Mouse (Mus musculus): Measurements from ENCODE around the gene Crybg2.

- TF ChIP-seq POLR2A (IDR thresholded peaks at IDR 0.05; ENCODE audit: borderline replicate concordance, extremely low read depth, insufficient read depth, insufficient read length, poor library complexity, severe bottlenecking) (no peak), CTCF (IDR thresholded peaks at IDR 0.05; ENCODE audit: borderline replicate concordance, extremely low read depth, insufficient read depth, insufficient read length) (no peak)
Measured at GRCm38 (mm10) chr4:134025802-134026201, 34.8 kb upstream of the Crybg2 start.
